Mouse (Mus musculus) lung, adult 2 months (tissue): Measurements from ENCODE around the gene C8a.

Experiments
- CTCF ChIP-seq: fragments of 200-500 bp; IDR thresholded peaks from 2 replicates; pipeline ENCODE4 v1.5.1; 2011; ENCODE audit warnings: mild to moderate bottlenecking, low read length, control low read depth; ENCODE audit not compliant: insufficient read depth
- POLR2A ChIP-seq: fragments of 200-500 bp; IDR thresholded peaks from 2 replicates; pipeline ENCODE4 v1.6.1; 2011; ENCODE audit warnings: low read depth, mild to moderate bottlenecking, control low read depth, low read length, borderline replicate concordance; ENCODE audit errors: extremely low read depth

GRCm38 (mm10) chr4:104819891-104820290, 56.3 kb downstream of the C8a start:
- no peak for TF ChIP-seq CTCF
- TF ChIP-seq POLR2A: no peak
